Mouse (Mus musculus): Measurements from ENCODE around the gene Heatr3. TPM values are rescaled to one million over a fixed set of nuclear protein-coding genes. Genes with fewer than 3 reads are reported as not detected.

Gene Heatr3
- 38.0 and 40.7 TPM in 2 replicates for polyA plus RNA-seq (2015; fragmentation: Nextera tagmentation; extraction: Ambion mirVana)

GRCm38 (mm10) chr8:88137748-88138484, at the start of gene Heatr3:
Gene Heatr3, plus strand, starts transcription at chr8:88137855.
- peak; percentile 98 for ATAC-seq (replicated peaks)
- peaks cover 14% of the 10 kb centered on the region for H3K4me1 ChIP-seq
- peaks cover 53% of the 10 kb centered on the region for H3K36me3 ChIP-seq
- H3K9ac ChIP-seq (replicated peaks) = peak within 1 kb of the TSS; percentile 73
- H3K9me3 ChIP-seq = no peaks in the 10 kb centered on the region
- H3K4me3 ChIP-seq = peak within 1 kb of the TSS; percentile 81
- WGBS = under 1% methylated on average over 79 of the region's 79 CpGs
- no peaks in the 10 kb centered on the region for H3K27me3 ChIP-seq
- H3K4me2 ChIP-seq (replicated peaks) = peak within 1 kb of the TSS; percentile 70
- H3K27ac ChIP-seq (replicated peaks) = peak within 1 kb of the TSS; percentile 94

GRCm38 (mm10) chr8:88088006-88088405, 49.6 kb upstream of the Heatr3 start:
- H3K27me3 ChIP-seq = no peaks in the 10 kb centered on the region
- H3K36me3 ChIP-seq = no peaks in the 10 kb centered on the region
- no peak overlapping the region for H3K4me3 ChIP-seq
- no peaks in the 10 kb centered on the region for H3K4me1 ChIP-seq
- no peak overlapping the region for H3K4me2 ChIP-seq (replicated peaks)
- no peaks in the 10 kb centered on the region for H3K9me3 ChIP-seq
- no peak overlapping the region for H3K9ac ChIP-seq (replicated peaks)
- no peak for ATAC-seq (replicated peaks)
- no peak overlapping the region for H3K27ac ChIP-seq (replicated peaks)

GRCm38 (mm10) chr8:88091661-88092060, 46.0 kb upstream of the Heatr3 start:
- Histone ChIP-seq H3K9me3 (no peaks in the 10 kb centered on the region), H3K4me3 (no peak overlapping the region), H3K27me3 (no peaks in the 10 kb centered on the region), H3K4me1 (no peaks in the 10 kb centered on the region), H3K27ac (replicated peaks) (no peak overlapping the region), H3K9ac (replicated peaks) (no peak overlapping the region), H3K4me2 (replicated peaks) (no peak overlapping the region), H3K36me3 (no peaks in the 10 kb centered on the region)
- 94% methylated on average over 2 of the region's 2 CpGs for WGBS
- ATAC-seq (replicated peaks) = no peak

GRCm38 (mm10) chr8:88093367-88093766, 44.3 kb upstream of the Heatr3 start:
- H3K27ac ChIP-seq (replicated peaks) = no peak overlapping the region

GRCm38 (mm10) chr8:88098856-88099255, 38.8 kb upstream of the Heatr3 start:
- no peak overlapping the region for H3K27ac ChIP-seq (replicated peaks)
- no peaks in the 10 kb centered on the region for H3K36me3 ChIP-seq
- no peak overlapping the region for H3K4me3 ChIP-seq
- 87% methylated on average over 4 of the region's 4 CpGs for WGBS
- no peaks in the 10 kb centered on the region for H3K9me3 ChIP-seq
- H3K4me2 ChIP-seq (replicated peaks) = no peak overlapping the region
- H3K27me3 ChIP-seq = no peaks in the 10 kb centered on the region
- H3K4me1 ChIP-seq = no peaks in the 10 kb centered on the region
- no peak overlapping the region for H3K9ac ChIP-seq (replicated peaks)
- ATAC-seq (replicated peaks) = no peak

More at GRCm38 (mm10) chr8:88093367-88093766, 44.3 kb upstream of the Heatr3 start:
- H3K4me1 ChIP-seq = no peaks in the 10 kb centered on the region
- H3K27me3 ChIP-seq = no peaks in the 10 kb centered on the region
- ATAC-seq (replicated peaks) = no peak
- no peak overlapping the region for H3K4me2 ChIP-seq (replicated peaks)
- no peaks in the 10 kb centered on the region for H3K9me3 ChIP-seq
- no peaks in the 10 kb centered on the region for H3K36me3 ChIP-seq
- H3K9ac ChIP-seq (replicated peaks) = no peak overlapping the region
- WGBS = 77% methylated on average over 4 of the region's 4 CpGs
- no peak overlapping the region for H3K4me3 ChIP-seq

- Histone ChIP-seq H3K4me1 (no peaks in the 10 kb centered on the region), H3K9ac (replicated peaks) (no peak overlapping the region), H3K36me3 (no peaks in the 10 kb centered on the region), H3K27me3 (no peaks in the 10 kb centered on the region), H3K4me3 (no peak overlapping the region), H3K27ac (replicated peaks) (no peak overlapping the region), H3K9me3 (no peaks in the 10 kb centered on the region), H3K4me2 (replicated peaks) (no peak overlapping the region)
- ATAC-seq (replicated peaks) = no peak
- 3% methylated on average over 1 of the region's 1 CpGs for WGBS
These were observed 38.1 kb upstream of the Heatr3 start for GRCm38 (mm10) chr8:88099526-88099925.

- 97% methylated on average over 4 of the region's 4 CpGs for WGBS
- H3K4me2 ChIP-seq (replicated peaks) = no peak overlapping the region
- H3K4me3 ChIP-seq = no peak overlapping the region
- no peaks in the 10 kb centered on the region for H3K4me1 ChIP-seq
- no peak overlapping the region for H3K27ac ChIP-seq (replicated peaks)
- H3K9ac ChIP-seq (replicated peaks) = no peak overlapping the region
- ATAC-seq (replicated peaks) = no peak
- no peaks in the 10 kb centered on the region for H3K9me3 ChIP-seq
- H3K36me3 ChIP-seq = no peaks in the 10 kb centered on the region
- no peaks in the 10 kb centered on the region for H3K27me3 ChIP-seq
These were observed 28.4 kb upstream of the Heatr3 start for GRCm38 (mm10) chr8:88109241-88109640.

GRCm38 (mm10) chr8:88118456-88119036, 19.1 kb upstream of the Heatr3 start, which contains the start of gene Cnep1r1:
Gene Cnep1r1, plus strand, starts transcription at chr8:88118769.
- peak; percentile 100 for ATAC-seq (replicated peaks)
- Histone ChIP-seq H3K4me2 (replicated peaks) (peak within 1 kb of the TSS; percentile 54), H3K27me3 (no peaks in the 10 kb centered on the region), H3K4me3 (peak within 1 kb of the TSS; percentile 75), H3K9ac (replicated peaks) (peak within 1 kb of the TSS; percentile 83), H3K9me3 (no peaks in the 10 kb centered on the region), H3K4me1 (peaks cover 12% of the 10 kb centered on the region), H3K36me3 (peaks cover 19% of the 10 kb centered on the region; the same call in 1 of the 2 replicates), H3K27ac (replicated peaks) (peak within 1 kb of the TSS; percentile 58)
- under 1% methylated on average over 49 of the region's 49 CpGs for WGBS

GRCm38 (mm10) chr8:88119076-88119475, 18.6 kb upstream of the Heatr3 start:
- H3K4me2 ChIP-seq (replicated peaks) = peak overlapping the region; percentile 54
- peak overlapping the region; percentile 58 for H3K27ac ChIP-seq (replicated peaks)
- ATAC-seq (replicated peaks) = peak; percentile 36; the same call in 1 of the 2 replicates
- H3K4me3 ChIP-seq = peak overlapping the region; percentile 75
- H3K36me3 ChIP-seq = peaks cover 20% of the 10 kb centered on the region; the same call in 1 of the 2 replicates
- under 1% methylated on average over 11 of the region's 11 CpGs for WGBS
- H3K9ac ChIP-seq (replicated peaks) = peak overlapping the region; percentile 83
- peaks cover 12% of the 10 kb centered on the region for H3K4me1 ChIP-seq
- no peaks in the 10 kb centered on the region for H3K27me3 ChIP-seq
- no peaks in the 10 kb centered on the region for H3K9me3 ChIP-seq

- no peaks in the 10 kb centered on the region for H3K27me3 ChIP-seq
- H3K9ac ChIP-seq (replicated peaks) = no peak overlapping the region
- no peaks in the 10 kb centered on the region for H3K9me3 ChIP-seq
- H3K4me1 ChIP-seq = 0 out of 2 replicates have a peak, but pooled peaks cover 4% of the 10 kb centered on the region
- WGBS = 96% methylated on average over 2 of the region's 2 CpGs
- peaks cover 47% of the 10 kb centered on the region for H3K36me3 ChIP-seq
- H3K4me3 ChIP-seq = no peak overlapping the region
- H3K4me2 ChIP-seq (replicated peaks) = no peak overlapping the region
- H3K27ac ChIP-seq (replicated peaks) = no peak overlapping the region
- no peak for ATAC-seq (replicated peaks)
These were observed 12.8 kb upstream of the Heatr3 start for GRCm38 (mm10) chr8:88124850-88125249.

GRCm38 (mm10) chr8:88129397-88129796, 8.3 kb upstream of the Heatr3 start:
- H3K4me1 ChIP-seq = no peaks in the 10 kb centered on the region
- H3K4me3 ChIP-seq = no peak overlapping the region
- no peaks in the 10 kb centered on the region for H3K27me3 ChIP-seq
- ATAC-seq (replicated peaks) = no peak
- H3K9ac ChIP-seq (replicated peaks) = no peak overlapping the region
- no peak overlapping the region for H3K27ac ChIP-seq (replicated peaks)
- no peak overlapping the region for H3K4me2 ChIP-seq (replicated peaks)
- H3K36me3 ChIP-seq = peaks cover 56% of the 10 kb centered on the region
- WGBS = 95% methylated on average over 4 of the region's 4 CpGs
- H3K9me3 ChIP-seq = no peaks in the 10 kb centered on the region

- Histone ChIP-seq H3K9ac (replicated peaks) (no peak overlapping the region), H3K36me3 (peaks cover 63% of the 10 kb centered on the region), H3K4me1 (no peaks in the 10 kb centered on the region), H3K9me3 (no peaks in the 10 kb centered on the region), H3K27me3 (no peaks in the 10 kb centered on the region), H3K27ac (replicated peaks) (no peak overlapping the region), H3K4me3 (no peak overlapping the region), H3K4me2 (replicated peaks) (no peak overlapping the region)
- 51% methylated on average over 7 of the region's 7 CpGs for WGBS
- ATAC-seq (replicated peaks) = no peak
These were observed 6.8 kb upstream of the Heatr3 start for GRCm38 (mm10) chr8:88130754-88131317.

All from forebrain, embryonic 15.5 days (tissue).